Mouse (Mus musculus) heart, postnatal 10 days (tissue): ENCODE results near the gene Glb1l. TPM values are rescaled to one million over a fixed set of nuclear protein-coding genes. Genes with fewer than 3 reads are reported as not detected.
A peak's percentile ranks its signal among the peaks of the same experiment; 100 is the strongest.
"Not testable (repeated sequence)": the region's sequence is repeated elsewhere in the genome, so short reads cannot be mapped to it uniquely, and the experiment has no call there.

Experiments
- DNase-seq, 2 experiments: peaks; one replicate each; pipeline ENCODE4 v3.0.0; 2021
- intact Hi-C: fragments of 180-260 bp; cut with DNase I; formaldehyde crosslinking; loops from one replicate; pipeline ENCODE4 v1.15.1; 2025
- total RNA-seq, 2 experiments: library from RNA; stranded (reverse); gene quantifications; 2 replicates each; pipeline ENCODE4 v1.2.3; 2021

Glb1l gene
- total RNA-seq, 2 experiments from 2014 or later, result 9.9 to 10.5 TPM

GRCm38 (mm10) chr1:75232489-75232888 lies 21.9 kb upstream of the Glb1l start:
- intact Hi-C loops, DNase-seq: not testable (repeated sequence)

- intact Hi-C loops, result no loop called here
- no peak for DNase-seq
Measured at GRCm38 (mm10) chr1:75231664-75232152, 21.1 kb upstream of the Glb1l start, which contains the start of gene A630095N17Rik. Gene A630095N17Rik, minus strand, starts transcription at chr1:75232102.

GRCm38 (mm10) chr1:75231224-75231623 lies 20.6 kb upstream of the Glb1l start:
- DNase-seq, result no peak
- intact Hi-C loops, result no loop called here

- DNase-seq, result no peak
- intact Hi-C loops, result no loop called here
Measured at GRCm38 (mm10) chr1:75230335-75230994, 19.9 kb upstream of the Glb1l start.

DNA sequence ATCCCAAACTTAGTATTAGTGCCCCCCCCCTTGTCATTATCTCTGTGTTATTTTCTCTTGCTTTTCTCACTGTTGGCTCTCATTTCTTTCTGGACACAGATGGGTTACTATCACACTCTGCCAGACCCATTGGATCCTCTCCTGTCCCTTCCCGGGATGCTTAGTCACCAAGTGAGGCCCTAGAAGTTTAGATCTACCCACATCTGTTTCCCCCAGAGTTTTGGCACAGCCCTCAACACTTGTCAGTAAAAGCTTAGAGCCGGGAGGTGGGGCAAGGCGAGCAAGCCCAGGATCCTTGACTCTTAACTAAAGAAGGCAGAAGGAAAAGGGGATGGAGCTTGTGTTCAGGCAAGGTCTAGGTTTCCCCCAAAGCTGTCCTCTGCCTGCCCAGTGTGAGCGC lies 18.5 kb upstream of the Glb1l start:
- intact Hi-C loops, result no loop called here
- DNase-seq, result no peak

GRCm38 (mm10) chr1:75227653-75228052 lies 17.0 kb upstream of the Glb1l start:
- DNase-seq, result no peak
- intact Hi-C loops, result no loop called here

DNA sequence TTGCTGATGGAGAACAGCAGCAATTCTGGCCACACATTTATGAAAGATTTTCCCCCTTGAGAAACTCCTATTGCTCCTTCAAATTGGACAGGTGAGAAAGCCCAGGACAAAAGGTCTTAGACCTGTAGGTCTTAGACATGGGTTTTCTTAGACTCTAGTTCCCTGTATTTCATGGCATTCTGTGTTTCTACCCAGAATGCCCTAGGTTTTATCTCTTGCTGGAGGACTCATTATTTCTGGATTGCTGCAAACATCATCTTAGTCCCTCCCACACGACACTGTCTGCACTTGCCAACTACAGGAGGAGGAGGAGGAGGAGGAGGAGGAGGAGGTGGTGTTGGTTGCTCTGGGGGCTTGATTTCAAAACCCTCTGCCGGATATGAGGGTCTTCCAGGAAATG lies 15.5 kb upstream of the Glb1l start:
- intact Hi-C loops, result no loop called here
- DNase-seq, result no peak

DNA sequence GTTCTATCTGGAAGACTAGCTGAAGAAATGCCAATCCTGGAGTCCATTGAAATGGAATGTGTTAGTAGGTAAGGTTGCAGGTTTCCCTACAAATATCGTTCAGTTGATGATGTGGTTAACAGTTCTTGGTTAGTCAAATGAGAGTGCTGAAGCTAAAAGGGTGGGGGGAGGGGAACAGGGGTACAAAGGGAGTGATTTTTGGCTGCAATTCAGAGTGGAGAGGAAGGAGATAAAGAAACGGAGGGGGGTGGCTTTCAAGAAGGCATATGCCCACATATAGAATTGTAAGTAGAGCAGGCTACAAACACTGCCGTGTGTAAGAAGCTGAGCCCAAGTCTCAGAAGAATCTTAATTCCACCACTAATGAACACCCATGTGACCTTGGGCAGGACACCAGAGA lies 14.9 kb upstream of the Glb1l start:
- intact Hi-C loops, result no loop called here
- DNase-seq, result no peak

GRCm38 (mm10) chr1:75223532-75223931 lies 12.9 kb upstream of the Glb1l start:
- intact Hi-C loops, result no loop called here
- DNase-seq, result no peak

- no peak for DNase-seq
- intact Hi-C loops, result no loop called here
Measured at GRCm38 (mm10) chr1:75222926-75223325, 12.3 kb upstream of the Glb1l start.

DNA sequence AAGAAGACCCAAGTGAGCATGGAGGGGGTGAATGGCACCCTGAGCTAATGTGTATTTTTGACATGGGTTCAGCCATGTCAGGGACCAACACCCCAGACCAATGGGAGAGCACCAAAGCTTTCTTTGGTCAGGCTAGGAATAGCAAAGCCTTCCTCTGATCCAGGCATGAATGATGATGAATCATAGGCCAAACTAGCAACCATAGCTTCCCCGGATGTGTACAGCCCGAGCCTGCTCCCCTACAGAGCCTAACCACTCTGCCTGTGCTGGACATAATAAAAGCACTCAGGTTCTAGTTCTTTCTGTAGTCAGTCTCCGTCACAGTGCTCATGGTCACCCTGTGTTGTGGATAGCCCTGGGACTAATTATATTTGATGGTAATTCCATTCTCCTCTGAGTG lies 10.9 kb upstream of the Glb1l start:
- no peak for DNase-seq
- intact Hi-C loops, result no loop called here

GRCm38 (mm10) chr1:75219531-75219930 lies 8.9 kb upstream of the Glb1l start, which contains the start of gene Tuba4a:
Gene Tuba4a, minus strand, starts transcription at chr1:75219865.
- DNase-seq, result peak in 1 of 2 experiments; percentile 33
- intact Hi-C loops, result loop anchor here (2.0 kb wide), 1 partner anchor 15 kb away; no protein-coding TSS in a partner anchor

DNA sequence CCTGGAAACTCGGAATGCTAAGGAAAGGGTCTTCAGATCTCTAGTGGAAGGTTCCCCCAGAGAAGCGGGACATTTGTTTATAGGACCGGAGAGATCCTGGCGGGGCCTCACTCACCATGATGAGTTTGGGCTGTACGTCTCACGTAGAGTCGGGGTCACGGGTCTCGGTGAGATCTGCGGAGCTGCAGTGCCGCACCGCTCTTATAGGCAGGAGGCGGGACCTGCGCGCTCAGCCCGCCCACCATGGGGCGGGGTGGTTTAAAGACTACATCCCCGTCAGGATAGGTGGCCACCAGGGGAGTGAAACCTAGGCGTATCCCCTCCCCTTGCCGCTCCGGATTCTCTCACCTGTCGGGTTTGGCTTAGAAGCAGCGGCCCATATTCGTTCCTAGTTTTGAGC lies 8.5 kb upstream of the Glb1l start:
- intact Hi-C loops, result loop anchor here (2.0 kb wide), 1 partner anchor 16 kb away; no protein-coding TSS in a partner anchor
- DNase-seq, result peak; percentile 91 to 92

- DNase-seq, result peak; percentile 84 to 87
- intact Hi-C loops, result loop anchor here (2.0 kb wide), 1 partner anchor 16 kb away; no protein-coding TSS in a partner anchor
Measured at GRCm38 (mm10) chr1:75218227-75219001, 7.8 kb upstream of the Glb1l start.

DNA sequence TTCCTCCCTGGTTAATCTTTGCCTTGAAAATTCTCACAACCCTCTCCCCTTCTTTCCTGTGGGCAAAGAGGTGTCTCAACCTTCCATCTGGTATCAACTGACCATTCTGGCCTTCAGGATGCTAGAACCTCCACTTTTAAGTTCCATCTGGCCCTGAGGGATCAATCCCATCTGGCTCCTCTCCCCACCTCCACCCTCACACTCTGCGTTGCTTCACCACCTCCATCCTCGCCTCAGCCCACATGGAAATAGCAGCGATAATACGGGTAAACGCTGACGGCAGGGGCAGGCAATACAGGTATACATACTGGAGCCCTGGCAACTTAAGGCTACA lies 7.2 kb upstream of the Glb1l start:
- intact Hi-C loops, result loop anchor here (2.0 kb wide), 1 partner anchor 17 kb away; no protein-coding TSS in a partner anchor
- peak in 1 of 2 experiments; percentile 36 for DNase-seq

GRCm38 (mm10) chr1:75216797-75217585 lies 6.4 kb upstream of the Glb1l start:
- intact Hi-C loops, result no loop called here
- DNase-seq, result peak; percentile 84 to 85

GRCm38 (mm10) chr1:75215785-75216184 lies 5.2 kb upstream of the Glb1l start:
- intact Hi-C loops, result no loop called here
- DNase-seq, result no peak

- intact Hi-C loops, result no loop called here
- peak; percentile 90 to 92 for DNase-seq
Measured at GRCm38 (mm10) chr1:75214886-75215285, 4.3 kb upstream of the Glb1l start.

- DNase-seq, result peak in 1 of 2 experiments; percentile 51
- intact Hi-C loops, result no loop called here
Measured at GRCm38 (mm10) chr1:75214442-75214841, 3.8 kb upstream of the Glb1l start.

DNA sequence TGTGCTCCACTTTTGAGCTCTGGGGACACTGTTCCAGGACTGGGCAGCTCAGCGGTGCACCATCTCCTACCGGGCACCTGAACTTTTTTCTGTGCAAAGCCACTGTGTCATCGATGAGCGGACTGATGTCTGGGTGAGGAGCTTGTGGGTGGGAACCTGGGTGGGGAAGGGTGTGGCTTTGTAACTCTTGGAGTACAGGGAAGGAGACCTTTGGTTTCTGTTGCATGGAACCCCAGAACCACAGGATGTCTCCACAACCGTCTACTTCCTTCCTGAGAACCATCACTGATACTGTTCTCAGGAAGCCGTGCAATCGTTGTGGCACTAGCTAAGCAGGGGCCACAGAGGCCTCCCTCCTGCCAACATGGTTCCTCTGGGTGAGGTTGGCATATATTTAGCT lies 2.5 kb upstream of the Glb1l start:
- DNase-seq, result no peak
- intact Hi-C loops, result no loop called here

- DNase-seq, result no peak
- intact Hi-C loops, result no loop called here
Measured at GRCm38 (mm10) chr1:75212542-75212941, 1.9 kb upstream of the Glb1l start.
